Mouse (Mus musculus) midbrain, embryonic 14.5 days (tissue): ENCODE data around the gene Kif26b. TPM values are rescaled to one million over a fixed set of nuclear protein-coding genes. Genes with fewer than 3 reads are reported as not detected.

Source experiments
- ATAC-seq: fragments of 200-750 bp; cut with Nextera tagmentation; 2 replicates; pipeline ENCODE4 v1.8.0; 2017; ENCODE audit warnings: moderate number of reproducible peaks, moderate library complexity; ENCODE audit not compliant: low FRiP score, low TSS enrichment
- DNase-seq: peaks from one replicate; pipeline ENCODE4 v3.0.0-alpha.2; 2015
- H3K27ac ChIP-seq: fragments of 300-500 bp; sonication (generic); replicated peaks from 2 replicates; pipeline ENCODE4 v1.5.1; 2014; ENCODE audit warnings: mild to moderate bottlenecking, low read depth, low read length, moderate library complexity
- H3K27me3 ChIP-seq: fragments of 300-500 bp; sonication (generic); 2 replicates; pipeline ENCODE4 v1.6.1; 2014; ENCODE audit warnings: low read length, control low read depth, mixed read lengths; ENCODE audit not compliant: control insufficient read depth, insufficient read depth
- H3K36me3 ChIP-seq: fragments of 300-500 bp; sonication (generic); 2 replicates; pipeline ENCODE4 v1.6.1; 2014; ENCODE audit warnings: low read length, control low read depth; ENCODE audit not compliant: control insufficient read depth, insufficient read depth
- H3K4me1 ChIP-seq: fragments of 300-500 bp; sonication (generic); 2 replicates; pipeline ENCODE4 v1.6.1; 2014; ENCODE audit warnings: mild to moderate bottlenecking, antibody characterized with exemption, low read length, control low read depth; ENCODE audit not compliant: control insufficient read depth, insufficient read depth
- H3K4me2 ChIP-seq: fragments of 300-500 bp; sonication (generic); 2 replicates; pipeline ENCODE4 v1.6.1; 2014; ENCODE audit warnings: mild to moderate bottlenecking, low read length, moderate library complexity
- H3K4me3 ChIP-seq: fragments of 300-500 bp; sonication (generic); replicated peaks from 2 replicates; pipeline ENCODE4 v1.5.1; 2014; ENCODE audit warnings: low read depth, low read length
- H3K9ac ChIP-seq: fragments of 300-500 bp; sonication (generic); replicated peaks from 2 replicates; pipeline ENCODE4 v1.6.1; 2014; ENCODE audit warnings: mild to moderate bottlenecking, low read length, moderate library complexity
- H3K9me3 ChIP-seq: fragments of 300-500 bp; sonication (generic); 2 replicates; pipeline ENCODE4 v1.6.1; 2016; ENCODE audit warnings: low read length, control low read depth, mixed read lengths; ENCODE audit not compliant: control insufficient read depth
- WGBS: fragments of 180-500 bp; shearing (Covaris S2); extraction: QIAGEN DNeasy Blood & Tissue Kit; methylation state at CpG from one replicate; pipeline ENCODE4 v1.1.7; 2014; 5-methylcytosine and 5-hydroxymethylcytosine counted together
- polyA plus RNA-seq: library from polyadenylated mRNA; unstranded; fragments of >200 nt; fragmentation: Nextera tagmentation; extraction: Ambion mirVana; gene quantifications from 2 replicates; pipeline ENCODE4 v1.2.1, GENCODE M21; 2014

Gene Kif26b
- polyA plus RNA-seq, 1 experiment from 2014 or later = 12.8 TPM

DNA sequence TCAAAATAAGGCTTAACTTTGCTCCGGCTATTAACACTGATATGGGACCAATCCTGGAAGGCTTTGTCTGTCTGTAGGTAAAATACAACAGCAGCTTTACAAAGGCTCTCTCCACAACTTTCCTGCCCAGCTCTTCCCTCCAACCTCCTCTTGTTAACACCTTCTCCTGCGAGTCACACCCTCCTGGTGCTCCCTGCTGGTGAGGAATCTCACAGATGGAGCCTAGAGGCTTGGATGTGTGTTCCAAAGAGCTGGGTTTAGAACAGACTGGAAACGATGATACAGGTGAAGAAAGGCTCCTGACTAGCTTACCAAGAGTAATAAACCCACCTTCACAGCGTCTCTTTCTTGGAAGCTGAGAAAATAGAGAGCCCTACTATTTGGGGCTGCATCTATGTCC is 400.6 kb downstream of the Kif26b start:
- DNase-seq = no peak
- Histone ChIP-seq H3K4me1 (no peaks in the 10 kb centered on the region), H3K4me2 (no peak overlapping the region), H3K4me3 (no peak overlapping the region), H3K36me3 (peaks cover 10% of the 10 kb centered on the region), H3K9ac (no peak overlapping the region), H3K27ac (no peak overlapping the region), H3K9me3 (no peaks in the 10 kb centered on the region), H3K27me3 (no peaks in the 10 kb centered on the region)
- ATAC-seq = no peak
- WGBS = 75% methylated on average over 4 of the region's 4 CpGs

DNA sequence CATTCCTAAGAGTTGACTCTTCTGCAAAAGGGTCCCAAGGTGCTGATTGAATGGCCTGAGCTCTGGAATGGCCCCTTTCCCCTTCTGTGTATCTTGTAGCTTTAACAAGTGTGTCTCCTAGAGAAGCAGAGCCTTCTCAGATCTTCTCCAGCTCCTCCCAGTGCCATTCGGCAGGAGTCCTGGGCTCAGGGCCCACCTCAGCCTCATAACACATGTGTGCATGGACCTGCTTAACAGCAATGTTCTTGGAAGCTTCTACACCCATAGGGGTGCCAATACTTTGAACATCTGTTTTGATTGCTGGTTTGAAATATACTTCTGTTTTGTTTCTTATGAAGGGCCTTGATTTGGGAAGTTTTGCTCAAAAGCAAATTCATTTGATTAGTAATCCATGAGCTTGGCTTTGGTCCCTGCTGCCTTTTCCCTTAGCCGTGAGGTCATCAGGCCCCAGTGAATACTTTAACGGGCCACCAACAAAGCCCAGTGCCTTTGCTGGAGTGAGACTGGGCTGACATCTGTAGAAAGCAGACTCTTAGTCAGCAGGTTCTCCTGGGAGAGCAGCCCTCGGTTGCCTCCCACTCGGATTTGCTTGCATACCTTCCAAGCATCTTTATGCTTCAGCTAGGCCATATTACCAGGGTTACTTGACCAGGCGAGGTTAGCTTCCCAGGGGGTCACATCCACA is 405.2 kb downstream of the Kif26b start:
- no peaks in the 10 kb centered on the region for H3K4me1 ChIP-seq
- H3K4me3 ChIP-seq = no peak overlapping the region
- 82% methylated on average over 6 of the region's 6 CpGs for WGBS
- no peak overlapping the region for H3K27ac ChIP-seq
- no peaks in the 10 kb centered on the region for H3K9me3 ChIP-seq
- DNase-seq = no peak
- H3K9ac ChIP-seq = no peak overlapping the region
- no peak overlapping the region for H3K4me2 ChIP-seq
- H3K36me3 ChIP-seq = peaks cover 10% of the 10 kb centered on the region
- ATAC-seq = no peak
- no peaks in the 10 kb centered on the region for H3K27me3 ChIP-seq

GRCm38 (mm10) chr1:178936457-178936856 is 407.5 kb downstream of the Kif26b start:
- Histone ChIP-seq H3K4me2 (no peak overlapping the region), H3K4me1 (no peaks in the 10 kb centered on the region), H3K27me3 (no peaks in the 10 kb centered on the region), H3K9ac (no peak overlapping the region), H3K9me3 (no peaks in the 10 kb centered on the region), H3K27ac (no peak overlapping the region), H3K36me3 (peaks cover 10% of the 10 kb centered on the region), H3K4me3 (no peak overlapping the region)
- ATAC-seq (no peak), DNase-seq (no peak)
- 76% methylated on average over 4 of the region's 4 CpGs for WGBS

DNA sequence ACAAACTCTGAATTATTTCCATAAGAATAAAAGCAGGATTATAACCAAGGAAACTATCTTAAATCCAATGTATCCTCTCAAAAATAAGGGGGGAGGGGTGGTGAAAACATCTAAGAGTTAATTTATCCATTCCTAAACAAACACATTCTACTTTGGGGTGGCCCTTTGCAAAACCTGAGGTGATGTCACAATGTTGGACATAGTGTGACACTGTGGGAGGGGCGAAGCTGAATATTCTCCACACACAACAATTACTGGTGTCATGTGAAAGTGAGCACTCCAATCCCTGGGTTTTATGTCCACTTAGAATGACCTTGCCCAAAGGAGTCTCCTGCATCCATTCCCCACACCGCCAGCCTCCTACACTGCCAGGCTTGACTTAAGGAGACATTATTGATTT is 408.1 kb downstream of the Kif26b start:
- no peak overlapping the region for H3K4me3 ChIP-seq
- no peak overlapping the region for H3K4me2 ChIP-seq
- DNase-seq (no peak), ATAC-seq (no peak)
- no peaks in the 10 kb centered on the region for H3K27me3 ChIP-seq
- no peak overlapping the region for H3K9ac ChIP-seq
- H3K4me1 ChIP-seq = no peaks in the 10 kb centered on the region
- no peak overlapping the region for H3K27ac ChIP-seq
- H3K36me3 ChIP-seq = peaks cover 9% of the 10 kb centered on the region
- WGBS = 81% methylated on average over 2 of the region's 2 CpGs
- no peaks in the 10 kb centered on the region for H3K9me3 ChIP-seq

DNA sequence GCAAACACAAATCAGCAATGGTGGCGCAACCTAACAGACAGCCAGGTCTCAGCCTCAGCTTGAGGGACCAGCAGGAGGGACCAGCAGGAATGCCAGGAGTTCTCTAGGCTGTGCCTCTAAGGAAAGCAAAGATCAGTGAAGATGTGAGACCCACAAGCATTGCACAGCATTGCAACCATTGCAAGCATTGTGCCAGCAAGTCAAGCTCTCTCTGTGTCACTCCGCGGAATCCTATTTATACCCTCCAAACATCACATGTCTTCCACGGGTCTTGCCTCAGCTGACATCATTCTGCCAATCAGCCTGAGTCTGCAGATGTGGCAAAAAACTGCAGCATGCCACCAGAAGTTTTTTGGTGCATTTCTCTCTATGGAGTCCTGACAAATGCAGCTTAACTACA is 411.4 kb downstream of the Kif26b start:
- Histone ChIP-seq H3K4me3 (no peak overlapping the region), H3K36me3 (no peaks in the 10 kb centered on the region), H3K27me3 (no peaks in the 10 kb centered on the region), H3K9ac (no peak overlapping the region), H3K27ac (no peak overlapping the region), H3K9me3 (no peaks in the 10 kb centered on the region), H3K4me2 (no peak overlapping the region), H3K4me1 (peaks cover 8% of the 10 kb centered on the region; the same call in 1 of the 2 replicates)
- WGBS = 86% methylated on average over 4 of the region's 4 CpGs
- DNase-seq (no peak), ATAC-seq (no peak)

DNA sequence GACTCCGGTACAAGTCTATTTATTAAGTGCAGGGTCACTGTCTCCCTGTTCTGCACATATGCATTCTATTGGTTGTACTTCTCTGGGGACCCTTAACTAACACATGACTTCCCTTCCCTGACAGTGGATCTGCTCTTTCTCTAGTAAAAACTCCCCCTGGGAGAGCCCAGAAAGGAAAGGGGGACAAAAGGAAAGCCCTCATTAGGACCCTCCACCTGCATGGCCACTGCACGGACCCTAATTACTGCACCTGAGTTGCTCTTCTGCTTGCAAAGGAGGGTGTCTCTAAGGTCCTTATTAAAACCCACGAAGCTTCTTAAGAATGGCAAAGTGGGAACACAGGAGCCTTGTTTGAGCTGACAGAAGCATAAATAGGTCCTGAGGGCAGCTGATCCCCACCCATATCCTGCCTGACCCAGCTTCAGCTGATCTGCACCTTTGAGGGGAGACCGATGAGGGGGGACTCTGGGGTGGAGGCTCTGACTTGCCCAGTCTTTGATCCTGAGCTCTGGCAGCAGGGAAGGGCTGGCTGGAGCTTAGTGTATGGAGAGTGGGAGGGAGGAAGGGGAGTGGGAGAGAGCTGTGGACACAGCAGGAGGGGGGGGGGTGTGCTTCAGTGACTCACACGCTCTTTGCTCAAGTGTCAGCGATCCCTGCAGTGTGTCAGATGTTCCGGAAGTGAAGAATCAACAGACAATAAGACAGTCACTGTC is 413.5 kb downstream of the Kif26b start:
- Histone ChIP-seq H3K9ac (no peak overlapping the region), H3K4me3 (no peak overlapping the region), H3K4me2 (no peak overlapping the region), H3K9me3 (no peaks in the 10 kb centered on the region), H3K27me3 (no peaks in the 10 kb centered on the region), H3K36me3 (no peaks in the 10 kb centered on the region), H3K27ac (peak overlapping the region; percentile 49; the same call in 1 of the 2 replicates), H3K4me1 (peaks cover 8% of the 10 kb centered on the region; the same call in 1 of the 2 replicates)
- WGBS = 24% methylated on average over 7 of the region's 7 CpGs
- ATAC-seq (peak; percentile 68), DNase-seq (peak; percentile 51)

GRCm38 (mm10) chr1:178952910-178953309 is 424.0 kb downstream of the Kif26b start:
- ATAC-seq (no peak), DNase-seq (peak; percentile 35)
- H3K9ac ChIP-seq = no peak overlapping the region
- H3K4me1 ChIP-seq = 0 out of 2 replicates have a peak, but pooled peaks cover 3% of the 10 kb centered on the region
- H3K27me3 ChIP-seq = no peaks in the 10 kb centered on the region
- H3K9me3 ChIP-seq = peaks cover 7% of the 10 kb centered on the region; the same call in 1 of the 2 replicates
- H3K4me2 ChIP-seq = no peak overlapping the region
- WGBS = 54% methylated on average over 12 of the region's 12 CpGs
- H3K4me3 ChIP-seq = no peak overlapping the region
- H3K36me3 ChIP-seq = no peaks in the 10 kb centered on the region
- H3K27ac ChIP-seq = peak overlapping the region; percentile 41; the same call in 1 of the 2 replicates

DNA sequence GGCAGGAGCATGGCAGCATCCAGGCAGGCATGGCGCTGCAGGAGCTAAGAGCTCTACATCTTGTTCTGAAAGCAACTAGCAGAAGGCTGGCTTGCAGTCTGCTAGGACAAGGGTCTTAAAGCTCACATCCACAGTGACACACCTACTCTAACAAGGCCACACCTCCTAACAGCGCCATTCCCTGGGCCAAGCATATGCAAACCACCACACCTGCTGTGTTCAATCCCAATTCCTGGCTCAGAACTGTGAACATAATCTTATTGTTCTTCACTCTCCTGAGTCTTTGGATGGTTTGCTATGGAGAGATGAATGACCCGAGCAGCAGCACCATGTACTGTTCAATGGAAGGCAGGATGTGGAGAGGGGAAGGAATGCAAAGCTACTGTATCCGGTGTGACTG is 429.7 kb downstream of the Kif26b start:
- WGBS = 87% methylated on average over 4 of the region's 4 CpGs
- H3K27me3 ChIP-seq = no peaks in the 10 kb centered on the region
- H3K4me2 ChIP-seq = no peak overlapping the region
- H3K27ac ChIP-seq = no peak overlapping the region
- H3K36me3 ChIP-seq = no peaks in the 10 kb centered on the region
- H3K4me1 ChIP-seq = no peaks in the 10 kb centered on the region
- DNase-seq (no peak), ATAC-seq (no peak)
- no peaks in the 10 kb centered on the region for H3K9me3 ChIP-seq
- no peak overlapping the region for H3K9ac ChIP-seq
- no peak overlapping the region for H3K4me3 ChIP-seq
